Mouse (Mus musculus) kidney, adult 10 weeks (tissue): Measurements from ENCODE around the gene Grpel1. TPM values are rescaled to one million over a fixed set of nuclear protein-coding genes. Genes with fewer than 3 reads are reported as not detected.

ENCODE experiments used
- polyA plus RNA-seq: library from polyadenylated mRNA; stranded (reverse); fragments of 350-450 nt; fragmentation: Illumina TruSeq; extraction: RNeasy Lipid Tissue Mini Kit (QIAGEN cat#74804); gene quantifications from one replicate; pipeline ENCODE4 v1.2.3, GENCODE M21; 2014; ENCODE audit warnings: low read depth, low replicate concordance

Gene Grpel1
- 22.4 TPM for polyA plus RNA-seq

DNA sequence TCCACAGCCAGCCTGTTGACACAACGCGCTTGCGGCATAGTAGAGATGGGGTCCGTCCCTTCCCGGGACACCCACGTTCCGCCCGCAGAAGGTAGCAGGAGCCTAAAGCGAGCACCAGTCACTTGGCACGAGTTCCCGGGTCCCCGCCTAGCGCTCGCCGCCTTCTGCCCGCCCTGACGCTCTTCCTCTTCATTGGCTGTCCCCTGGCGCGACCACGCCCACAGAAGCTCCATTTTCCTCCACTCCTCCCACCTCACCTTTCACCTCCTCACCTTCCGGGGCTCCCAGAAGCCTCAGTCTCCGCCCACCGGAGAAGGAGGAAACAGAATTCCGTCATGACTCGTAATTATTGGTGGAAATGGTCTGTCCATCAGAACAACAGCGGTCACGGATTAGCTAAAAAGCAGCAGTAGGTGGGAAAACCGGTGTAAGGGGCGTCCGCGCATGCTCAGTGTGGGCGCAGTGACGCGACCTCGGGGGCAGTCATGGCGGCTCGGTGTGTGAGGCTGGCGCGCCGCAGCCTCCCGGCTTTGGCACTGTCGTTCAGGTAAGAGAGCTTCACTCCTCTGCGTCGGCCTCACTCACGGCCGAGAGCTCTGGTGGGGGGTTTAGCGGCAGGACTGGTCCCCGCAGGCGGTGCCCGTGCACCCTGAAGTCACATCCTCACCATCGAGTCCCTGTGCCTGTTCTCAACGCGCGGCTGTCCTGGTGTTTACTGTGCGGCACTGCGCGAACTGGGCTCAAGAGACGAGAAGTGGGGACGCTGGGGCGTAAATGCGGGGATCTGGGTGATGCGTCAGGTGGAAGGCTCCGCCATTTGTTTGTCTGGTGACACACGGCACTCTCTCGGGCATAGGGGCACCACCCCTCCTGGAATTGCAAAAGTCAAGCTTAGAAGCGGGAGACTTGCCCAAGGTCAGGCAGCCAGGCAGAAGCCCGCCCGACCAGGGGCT, at the start of gene Grpel1:
Gene Grpel1, plus strand, starts transcription at position 290 of the 953 bp plus-strand sequence.

GRCm38 (mm10) chr5:36484171-36484990, 19.6 kb downstream of the Grpel1 start, which contains the start of the genes Tada2b and Ccdc96:
TSS of gene Tada2b (minus strand) at chr5:36484285.
TSS of gene Ccdc96 (plus strand) at chr5:36484588.

Other genes starting within 250 kb of the Grpel1 start
- not detected for gene Sorcs2, start 66.9 kb upstream of the Grpel1 start, polyA plus RNA-seq
- 20.9 TPM for gene Tada2b, start 19.3 kb downstream of the Grpel1 start, polyA plus RNA-seq
- 0.65 TPM for gene Ccdc96, start 19.6 kb downstream of the Grpel1 start, polyA plus RNA-seq
- 34.6 TPM for gene Tbc1d14, start 128.3 kb downstream of the Grpel1 start, polyA plus RNA-seq
- gene D5Ertd579e, start 231.0 kb downstream of the Grpel1 start, polyA plus RNA-seq = 56.2 TPM